Mouse (Mus musculus) cerebellum, adult 8-10 months (tissue): ENCODE results near the gene Pik3cd.
A peak's percentile ranks its signal among the peaks of the same experiment; 100 is the strongest.
"Not testable (repeated sequence)": the region's sequence is repeated elsewhere in the genome, so short reads cannot be mapped to it uniquely, and the experiment has no call there.

Experiments
- DNase-seq: peaks from one replicate; pipeline ENCODE4 v3.0.0; 2022

Pik3cd gene

GRCm38 (mm10) chr4:149702210-149702979, at the start of gene Pik3cd:
TSS of gene Pik3cd (minus strand) at chr4:149702571.
- no peak for DNase-seq

DNA sequence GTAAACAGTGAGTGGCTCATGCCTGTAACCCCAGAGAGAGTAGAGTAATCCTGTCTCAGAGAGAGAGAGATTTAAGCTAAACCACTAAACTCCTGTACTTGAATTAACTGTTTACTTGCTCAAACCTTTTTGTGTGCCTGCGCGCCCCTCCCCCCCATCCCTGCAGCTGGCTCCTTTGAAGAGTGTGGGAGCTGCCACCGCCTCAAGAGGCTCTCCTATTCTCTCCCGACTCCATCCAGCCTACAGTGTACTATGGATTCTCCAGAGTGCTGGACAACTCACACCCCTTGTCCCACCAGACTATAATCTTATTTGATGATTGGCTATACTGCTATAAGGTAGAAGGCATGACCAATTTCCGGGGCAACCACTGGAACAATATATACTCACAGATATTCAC, 48.3 kb upstream of the Pik3cd start:
- DNase-seq, result no peak

DNA sequence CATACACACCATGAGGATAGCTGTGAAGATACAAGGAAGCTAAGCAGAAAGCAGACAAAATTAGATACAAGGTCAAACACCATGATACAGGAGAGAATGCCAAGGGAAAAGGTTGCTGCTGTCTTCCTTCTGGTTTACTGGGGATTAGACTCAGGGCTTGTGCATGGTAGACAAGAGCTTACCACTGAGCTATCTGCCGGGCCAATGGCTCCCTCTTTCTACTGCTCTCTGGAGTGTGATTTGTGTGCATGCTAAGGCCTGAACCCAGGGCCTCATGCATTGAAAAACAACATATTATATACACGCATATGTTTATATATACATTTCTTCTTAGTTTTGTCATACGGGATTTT, 47.3 kb upstream of the Pik3cd start:
- DNase-seq, result not testable (repeated sequence)

- DNase-seq, result no peak
Measured at GRCm38 (mm10) chr4:149749003-149749662, 46.8 kb upstream of the Pik3cd start.

DNA sequence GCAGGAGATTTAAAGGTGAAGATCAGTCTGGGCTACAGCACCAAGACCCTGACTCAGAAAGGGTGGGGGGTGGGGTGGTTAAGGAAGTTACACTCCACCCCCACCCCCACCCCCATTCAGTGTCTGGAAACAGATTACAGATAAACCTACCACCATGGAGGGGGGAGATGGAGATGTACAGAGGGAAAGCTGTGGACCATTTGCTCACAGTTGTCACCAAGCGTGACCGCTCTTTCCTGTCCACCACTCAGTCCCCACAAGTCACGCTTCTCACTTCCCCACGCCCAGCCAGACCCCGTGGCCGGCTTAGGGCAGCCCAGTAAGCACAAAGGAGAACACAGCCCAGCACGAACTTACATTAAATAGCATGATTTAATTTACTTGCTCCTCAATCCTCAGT, 41.7 kb upstream of the Pik3cd start:
- no peak for DNase-seq

DNA sequence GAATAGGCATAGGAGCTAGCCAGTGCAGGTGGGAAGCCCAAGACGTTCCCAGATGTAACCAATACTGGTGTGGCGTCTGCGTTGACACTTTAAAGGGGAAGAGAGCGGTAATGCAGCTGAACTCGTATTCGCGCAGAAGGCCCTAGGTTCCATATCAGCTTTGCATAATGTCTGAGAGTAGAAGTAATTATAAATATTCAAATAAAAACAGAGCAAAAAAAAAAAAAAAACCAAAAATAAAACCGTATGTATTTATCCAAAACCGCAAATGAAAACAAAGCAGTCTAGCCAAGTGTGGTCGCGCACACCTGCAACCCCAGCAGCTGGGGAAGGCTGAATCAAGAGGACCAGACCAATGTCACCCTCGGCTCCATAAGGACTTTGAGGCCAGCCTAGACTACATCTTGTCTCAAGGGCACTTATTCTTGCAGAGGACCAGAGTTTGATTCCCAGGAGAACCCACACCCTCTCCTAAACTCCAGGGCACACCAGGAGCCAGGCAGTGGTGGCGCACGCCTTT, 39.7 kb upstream of the Pik3cd start:
- DNase-seq, result no peak

- no peak for DNase-seq
Measured at GRCm38 (mm10) chr4:149740301-149740700, 37.9 kb upstream of the Pik3cd start.

- DNase-seq, result no peak
Measured at GRCm38 (mm10) chr4:149739478-149739877, 37.1 kb upstream of the Pik3cd start.

DNA sequence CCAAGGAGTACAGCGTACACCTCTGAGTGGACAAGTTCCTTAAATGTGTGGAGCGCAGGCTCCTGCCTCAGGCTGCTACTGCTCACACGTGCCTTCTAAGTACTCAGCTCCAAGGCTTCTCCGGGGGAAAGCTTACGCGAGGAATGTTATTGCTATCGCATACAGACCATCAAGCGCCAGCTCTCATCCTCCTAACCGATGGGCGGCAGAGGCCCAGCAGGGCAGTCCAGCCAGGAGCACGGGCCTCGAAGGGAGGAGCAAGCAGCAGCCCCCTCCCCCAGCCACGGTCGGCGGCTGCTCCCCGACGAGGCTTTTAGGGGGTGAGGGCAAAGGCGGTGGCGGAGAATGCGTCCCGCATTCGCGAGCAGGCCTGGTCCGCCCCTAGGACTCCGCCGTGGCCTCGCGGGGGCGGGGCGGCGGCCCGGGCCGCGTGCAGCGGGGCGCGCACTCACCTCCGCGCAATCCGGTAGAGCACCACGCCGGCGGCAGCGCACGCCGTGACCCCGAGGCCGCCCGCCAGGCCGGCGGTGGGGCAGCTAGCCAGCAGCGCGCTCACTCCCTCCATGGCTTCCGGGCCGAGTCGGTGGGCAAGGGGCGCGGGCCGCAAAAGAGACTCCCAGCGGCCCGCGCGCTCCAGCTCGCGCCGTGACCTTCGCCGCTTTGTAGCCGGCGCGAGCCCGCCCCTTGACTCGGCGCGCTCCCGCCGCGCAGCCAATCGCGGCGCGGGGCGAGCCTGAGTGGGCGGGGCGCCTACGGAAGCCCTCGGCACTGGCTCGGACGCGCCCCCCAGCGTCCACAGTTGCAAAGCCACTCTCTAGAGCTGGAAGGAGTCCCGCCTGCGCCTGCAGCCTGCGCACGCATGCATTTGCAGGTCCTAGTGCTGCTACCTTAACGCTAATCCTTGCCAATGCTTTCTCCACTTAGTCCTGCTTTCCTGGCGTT, 35.3 kb upstream of the Pik3cd start, which contains the start of gene Tmem201:
Tmem201 (minus strand) TSS at position 662 of the 942 bp plus-strand sequence.
- DNase-seq, result peak; percentile 97

GRCm38 (mm10) chr4:149736581-149736980, 34.2 kb upstream of the Pik3cd start:
- peak; percentile 93 for DNase-seq

DNA sequence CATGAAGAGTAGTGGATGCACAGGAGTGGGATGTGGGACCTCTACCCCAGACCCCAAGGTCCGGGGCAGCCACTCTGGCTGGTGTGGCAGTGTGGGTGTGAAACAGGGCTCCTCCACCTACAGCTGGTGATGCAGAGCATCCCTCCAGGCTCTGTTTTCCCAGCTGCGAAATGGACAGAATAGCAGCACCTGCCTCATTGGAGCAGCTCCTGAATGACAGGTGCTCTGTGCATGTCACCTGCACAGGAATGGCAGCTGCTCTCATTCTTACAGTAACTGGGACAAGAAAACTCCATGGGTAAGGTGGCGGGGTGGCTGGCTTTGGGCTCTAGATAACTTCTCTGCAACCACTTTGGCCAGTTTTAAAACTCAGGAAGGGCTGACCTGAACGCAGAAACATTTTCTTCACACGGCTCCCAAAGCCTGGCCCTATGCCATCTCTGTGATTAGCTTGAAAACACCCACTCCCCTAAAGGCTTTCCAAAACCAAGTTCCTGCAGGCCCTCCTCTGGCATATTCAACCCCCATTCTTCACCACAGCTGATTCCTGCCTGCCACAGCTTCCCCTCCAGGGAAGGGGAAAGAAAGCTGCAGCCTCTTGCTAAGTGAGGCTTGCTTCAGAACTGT, 33.4 kb upstream of the Pik3cd start:
- DNase-seq, result peak; percentile 59

DNA sequence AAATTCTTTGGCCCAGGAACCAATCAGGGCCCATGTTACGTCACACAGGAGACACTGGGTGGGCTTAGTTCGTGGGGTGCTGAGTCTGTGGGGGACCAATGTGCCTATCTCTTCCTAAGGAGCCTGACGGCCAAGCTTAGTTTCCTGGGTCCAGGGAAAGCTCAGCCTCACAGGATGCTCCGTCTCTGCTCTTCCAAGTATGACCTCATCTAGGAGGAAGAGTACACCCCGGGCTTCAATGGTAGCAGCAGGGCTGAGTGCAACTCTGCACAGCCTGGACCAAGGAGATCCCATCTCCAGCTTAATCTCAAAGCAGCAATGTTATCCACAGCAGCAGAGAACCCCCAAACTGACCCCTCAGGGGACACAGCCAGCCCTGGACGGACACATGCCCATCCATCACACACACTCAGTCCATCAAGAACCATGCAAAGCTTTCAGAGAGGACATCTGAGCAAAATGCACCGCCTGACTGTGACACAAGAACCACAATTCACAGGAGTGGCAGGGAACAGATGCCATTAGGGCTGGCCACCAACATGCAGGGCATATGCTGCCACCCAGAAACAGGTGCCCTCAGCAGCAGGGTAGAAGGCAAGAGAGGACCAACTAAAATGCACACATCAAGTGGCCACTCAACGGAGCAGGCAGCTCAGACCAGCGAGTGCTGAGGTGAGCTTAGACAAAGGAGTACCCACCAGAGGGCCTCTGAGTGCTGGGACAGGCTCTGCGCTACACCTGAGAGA, 32.5 kb upstream of the Pik3cd start:
- DNase-seq, result peak; percentile 84

GRCm38 (mm10) chr4:149734246-149734645, 31.9 kb upstream of the Pik3cd start:
- DNase-seq, result peak; percentile 35

- DNase-seq, result no peak
Measured at GRCm38 (mm10) chr4:149733748-149734147, 31.4 kb upstream of the Pik3cd start.

GRCm38 (mm10) chr4:149732800-149733199, 30.4 kb upstream of the Pik3cd start:
- no peak for DNase-seq

- DNase-seq, result no peak
Measured at GRCm38 (mm10) chr4:149732313-149732712, 29.9 kb upstream of the Pik3cd start.

DNA sequence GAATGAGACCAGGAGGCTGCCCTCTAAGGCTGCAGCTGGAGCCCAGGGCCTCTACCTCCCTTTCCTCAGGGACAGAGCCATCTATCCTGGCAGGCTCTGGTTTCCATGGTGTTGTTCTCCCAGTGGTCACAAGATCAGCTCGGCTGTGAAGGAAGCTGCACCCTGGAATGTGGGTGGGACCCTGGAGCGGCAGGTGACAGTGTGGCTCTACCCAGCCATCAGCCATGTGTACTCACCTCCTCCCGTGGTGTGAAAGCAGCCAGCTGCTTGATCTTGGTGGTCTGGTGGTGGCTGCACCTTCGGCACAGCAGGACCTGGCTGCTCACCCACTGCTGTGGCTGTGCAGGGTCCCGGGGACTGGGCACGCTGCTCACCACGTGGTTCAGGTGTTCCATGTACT, 28.5 kb upstream of the Pik3cd start:
- no peak for DNase-seq

- no peak for DNase-seq
Measured at GRCm38 (mm10) chr4:149728810-149729209, 26.4 kb upstream of the Pik3cd start.

- DNase-seq, result no peak
Measured at GRCm38 (mm10) chr4:149727636-149728035, 25.3 kb upstream of the Pik3cd start.

DNA sequence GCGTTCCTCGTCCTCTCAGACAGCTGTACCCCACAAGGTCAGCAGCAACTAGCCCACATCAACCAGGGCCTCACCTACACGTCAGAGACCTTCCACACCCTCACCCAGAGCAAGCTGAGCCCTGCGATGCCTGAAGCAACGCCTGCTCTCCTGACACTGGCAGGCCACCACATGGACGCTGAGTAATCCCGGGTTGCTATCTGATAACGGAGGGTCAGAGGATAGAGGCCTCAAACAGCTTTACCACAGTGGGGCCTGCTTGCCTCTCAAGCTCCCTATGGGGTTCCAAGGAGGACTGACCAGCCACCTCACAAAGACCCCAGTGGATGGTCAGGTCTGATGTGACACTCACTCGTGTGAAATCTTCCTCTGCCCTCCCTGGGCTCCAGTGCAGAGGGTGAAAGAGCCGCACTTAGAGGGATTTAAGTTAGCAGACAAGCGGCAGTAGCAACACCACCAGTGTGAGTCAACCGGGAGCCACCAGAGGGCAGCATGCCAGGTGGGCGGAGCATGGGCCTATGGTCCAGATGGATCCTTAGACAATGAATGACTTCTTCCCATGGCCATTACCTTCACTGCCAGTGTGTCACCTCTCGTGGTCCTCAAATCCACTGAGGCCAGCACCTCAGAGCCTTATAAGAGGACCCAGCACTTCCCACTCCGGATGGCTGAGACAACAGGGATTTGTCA, 23.4 kb upstream of the Pik3cd start:
- DNase-seq, result peak; percentile 94

- no peak for DNase-seq
Measured at GRCm38 (mm10) chr4:149724916-149725470, 22.6 kb upstream of the Pik3cd start.
